Mouse (Mus musculus) heart, embryonic 15.5 days (tissue): ENCODE measurements around the gene Gm20716. TPM values are rescaled to one million over a fixed set of nuclear protein-coding genes. Genes with fewer than 3 reads are reported as not detected.
"Not testable (repeated sequence)": the region's sequence is repeated elsewhere in the genome, so short reads cannot be mapped to it uniquely, and the experiment has no call there.

Experiments
- ATAC-seq: fragments of 200-750 bp; cut with Nextera tagmentation; replicated peaks from 2 replicates; pipeline ENCODE4 v1.8.0; 2017; ENCODE audit warnings: low read depth, moderate TSS enrichment; ENCODE audit not compliant: insufficient number of reproducible peaks, insufficient read depth, low FRiP score
- H3K27ac ChIP-seq: fragments of 300-500 bp; sonication (generic); 2 replicates; pipeline ENCODE4 v1.5.1; 2015; ENCODE audit warnings: mild to moderate bottlenecking, inconsistent platforms
- H3K27me3 ChIP-seq: fragments of 300-500 bp; sonication (generic); 2 replicates; pipeline ENCODE4 v1.6.1; 2015; ENCODE audit warnings: inconsistent platforms
- H3K36me3 ChIP-seq: fragments of 300-500 bp; sonication (generic); 2 replicates; pipeline ENCODE4 v1.6.1; 2015; ENCODE audit warnings: mild to moderate bottlenecking, inconsistent platforms
- H3K4me1 ChIP-seq: fragments of 300-500 bp; sonication (generic); replicated peaks from 2 replicates; pipeline ENCODE4 v1.6.1; 2015; ENCODE audit warnings: inconsistent platforms
- H3K4me2 ChIP-seq: fragments of 300-500 bp; sonication (generic); 2 replicates; pipeline ENCODE4 v1.6.1; 2015; ENCODE audit warnings: inconsistent platforms, mild to moderate bottlenecking, moderate library complexity
- H3K4me3 ChIP-seq: fragments of 300-500 bp; sonication (generic); 2 replicates; pipeline ENCODE4 v1.5.1; 2015; ENCODE audit warnings: mild to moderate bottlenecking, inconsistent platforms
- H3K9ac ChIP-seq: fragments of 300-500 bp; sonication (generic); 2 replicates; pipeline ENCODE4 v1.6.1; 2015; ENCODE audit warnings: mild to moderate bottlenecking, inconsistent platforms
- H3K9me3 ChIP-seq: fragments of 300-500 bp; sonication (generic); replicated peaks from 2 replicates; pipeline ENCODE4 v1.6.1; 2016; ENCODE audit warnings: inconsistent platforms
- WGBS: fragments of 180-500 bp; shearing (Covaris S2); methylation state at CpG from one replicate; pipeline ENCODE4 v1.1.7; 2015; ENCODE audit warnings: mixed read lengths; 5-methylcytosine and 5-hydroxymethylcytosine counted together
- polyA plus RNA-seq: library from polyadenylated mRNA; unstranded; fragments of >200 nt; fragmentation: Nextera tagmentation; extraction: Ambion mirVana; gene quantifications from 2 replicates; pipeline ENCODE4 v1.2.1, GENCODE M21; 2015

The Gm20716 gene
- polyA plus RNA-seq, 1 experiment from 2014 or later, result 10.9 TPM

DNA sequence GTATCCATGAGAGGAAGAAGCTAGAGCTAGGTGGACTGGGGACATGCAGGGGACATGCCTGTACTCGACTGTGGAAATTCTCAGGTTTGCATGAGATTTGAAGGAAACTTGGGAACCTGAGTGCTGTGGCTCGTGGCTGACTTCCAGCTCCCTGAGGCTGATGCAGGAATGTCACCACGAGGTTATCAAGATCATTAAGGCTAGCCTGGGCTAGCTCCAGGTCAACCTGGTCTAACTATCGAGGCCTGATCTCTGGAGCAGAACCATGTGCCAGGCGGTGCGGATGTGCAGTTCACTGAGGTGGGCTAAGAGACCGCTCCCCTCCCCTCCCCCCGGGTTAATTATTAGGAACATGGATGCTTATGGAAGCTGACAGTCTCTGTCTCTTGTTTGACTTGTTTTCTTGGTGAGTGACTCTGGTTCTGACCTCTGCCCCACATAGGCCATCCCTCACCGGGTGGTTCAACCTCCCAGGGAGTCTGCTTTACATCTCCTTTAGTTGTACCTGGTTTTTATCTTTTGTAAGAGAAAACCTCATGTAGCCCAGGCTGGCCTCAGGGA is 69.7 kb downstream of the Gm20716 start:
- Histone ChIP-seq H3K4me2 (no peak overlapping the region), H3K27ac (no peak overlapping the region)
- 83% methylated on average over 9 of the region's 9 CpGs for WGBS

DNA sequence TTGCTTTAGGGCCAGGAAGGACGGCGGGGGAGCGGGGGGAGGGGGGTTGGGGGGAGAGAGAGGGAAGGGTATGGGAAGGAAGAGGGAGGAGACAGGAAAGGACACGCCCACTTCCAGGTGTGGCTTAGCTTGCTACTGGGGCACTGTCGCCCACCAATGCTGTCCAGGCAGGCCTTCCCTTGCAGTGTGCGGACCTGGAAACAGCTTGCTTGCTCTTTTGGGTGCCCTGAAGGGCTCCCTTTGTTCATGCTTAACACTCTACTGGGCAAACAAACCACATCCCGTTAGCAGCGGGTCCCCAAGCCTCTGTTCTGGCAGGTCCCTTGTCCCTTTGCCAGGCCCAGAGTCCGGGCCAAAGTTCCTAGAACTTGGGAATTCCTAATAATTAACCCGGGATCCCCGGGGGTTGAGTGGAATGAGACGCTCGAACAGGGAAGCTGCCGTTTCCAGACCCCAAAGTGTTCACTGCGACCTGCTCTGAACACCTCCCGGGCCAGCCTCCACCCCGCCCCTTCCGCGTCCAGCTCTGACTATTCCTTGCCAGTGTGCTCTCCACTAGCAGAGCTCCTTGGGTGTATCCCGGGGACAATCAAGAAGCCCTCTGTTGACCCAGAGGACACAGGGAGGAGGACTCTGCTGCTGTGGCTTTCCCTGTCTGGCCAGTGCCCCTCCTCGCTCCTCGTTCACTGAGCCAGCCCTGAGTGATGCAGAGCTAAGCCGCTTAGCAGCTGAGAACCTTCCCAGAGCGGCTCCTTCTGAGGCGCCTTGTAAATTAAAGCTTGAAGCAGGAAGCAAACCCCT is 71.1 kb downstream of the Gm20716 start:
- WGBS, result 11% methylated on average over 24 of the region's 25 CpGs
- peak overlapping the region; percentile 37; the same call in 1 of the 2 replicates for H3K27ac ChIP-seq
- no peaks in the 10 kb centered on the region for H3K9me3 ChIP-seq

More for the DNA sequence above, 69.7 kb downstream of the Gm20716 start:
- H3K4me1 ChIP-seq, result peaks cover 23% of the 10 kb centered on the region
- ATAC-seq, result no peak
- no peak overlapping the region for H3K4me3 ChIP-seq
- no peak overlapping the region for H3K9ac ChIP-seq
- no peaks in the 10 kb centered on the region for H3K27me3 ChIP-seq
- H3K36me3 ChIP-seq, result no peaks in the 10 kb centered on the region
- H3K9me3 ChIP-seq, result no peaks in the 10 kb centered on the region

DNA sequence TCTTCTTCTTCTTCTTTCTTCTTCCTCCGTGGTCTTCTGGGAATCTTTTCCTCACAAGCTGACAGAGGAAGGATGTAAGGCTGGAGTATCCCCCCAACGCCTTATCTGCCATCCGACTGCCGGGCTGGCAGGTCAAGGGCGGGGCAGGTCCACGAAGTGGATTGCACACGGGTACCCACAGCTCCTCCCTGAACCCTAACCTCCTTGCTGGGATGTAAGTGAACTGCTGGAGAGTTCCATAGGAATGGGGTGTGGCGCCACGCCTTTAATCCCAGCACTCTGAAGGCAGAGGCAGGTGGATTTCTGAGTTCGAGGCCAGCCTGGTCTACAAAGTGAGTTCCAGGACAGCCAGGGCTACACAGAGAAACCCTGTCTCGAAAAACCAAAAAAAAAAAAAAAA is 72.2 kb downstream of the Gm20716 start:
- not testable (repeated sequence) for H3K4me3 ChIP-seq, H3K9ac ChIP-seq, H3K27ac ChIP-seq, ATAC-seq, H3K27me3 ChIP-seq, H3K36me3 ChIP-seq, H3K9me3 ChIP-seq, H3K4me2 ChIP-seq
- WGBS, result 40% methylated on average over 9 of the region's 11 CpGs
- peaks cover 41% of the 10 kb centered on the region for H3K4me1 ChIP-seq

More for the DNA sequence above, 71.1 kb downstream of the Gm20716 start:
- H3K27me3 ChIP-seq, result no peaks in the 10 kb centered on the region
- ATAC-seq, result 0 out of 2 replicates have a peak, but pooled peaks have one; percentile 6
- peak overlapping the region; percentile 67 for H3K4me2 ChIP-seq
- peak overlapping the region; percentile 43 for H3K9ac ChIP-seq
- peak overlapping the region; percentile 33 for H3K4me3 ChIP-seq
- peaks cover 36% of the 10 kb centered on the region for H3K4me1 ChIP-seq
- H3K36me3 ChIP-seq, result no peaks in the 10 kb centered on the region

DNA sequence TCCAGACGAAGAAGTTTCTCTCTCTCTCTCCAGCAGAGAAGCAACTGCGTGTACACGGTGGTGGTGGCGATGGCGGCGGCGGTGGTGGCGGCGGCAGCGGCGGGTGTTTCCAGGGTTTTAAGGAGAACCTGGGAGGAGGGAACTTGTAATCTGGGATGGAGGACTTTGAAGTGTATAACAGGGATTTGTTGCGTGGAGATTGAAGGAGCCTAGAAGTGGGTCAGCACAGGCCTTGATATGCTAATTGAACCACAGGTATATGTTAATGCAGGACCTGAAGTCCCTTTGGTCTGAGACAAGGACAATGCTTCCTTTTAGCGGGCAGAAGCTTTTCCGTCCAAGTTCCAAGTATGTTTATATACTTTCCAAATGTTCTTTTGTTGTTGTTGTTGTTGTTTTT is 73.8 kb downstream of the Gm20716 start:
- no peaks in the 10 kb centered on the region for H3K9me3 ChIP-seq
- no peaks in the 10 kb centered on the region for H3K36me3 ChIP-seq

DNA sequence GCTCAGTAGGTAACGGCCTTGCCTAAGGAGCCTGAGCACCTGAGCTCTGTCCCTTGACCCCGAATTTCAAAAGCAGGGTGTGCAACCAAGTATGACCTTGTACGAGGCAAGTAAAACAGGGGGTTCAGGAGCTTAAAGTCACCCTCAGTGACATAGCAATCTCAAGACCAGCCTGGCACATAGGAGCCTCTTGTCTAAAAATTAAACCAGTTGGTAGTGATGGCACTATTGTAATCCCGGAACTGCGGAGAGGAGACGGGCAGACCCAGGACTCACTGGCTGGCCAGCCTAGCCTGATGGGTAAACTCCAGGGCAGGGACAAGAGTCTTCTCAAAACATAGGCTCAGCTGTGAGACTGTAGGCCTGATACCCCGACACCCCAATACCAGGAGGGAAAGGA is 74.5 kb downstream of the Gm20716 start:
- ATAC-seq, result no peak

More for the DNA sequence above, 73.8 kb downstream of the Gm20716 start:
- peaks cover 34% of the 10 kb centered on the region for H3K4me1 ChIP-seq
- no peak overlapping the region for H3K9ac ChIP-seq
- H3K4me3 ChIP-seq, result no peak overlapping the region
- no peak overlapping the region for H3K4me2 ChIP-seq
- 73% methylated on average over 14 of the region's 14 CpGs for WGBS
- no peaks in the 10 kb centered on the region for H3K27me3 ChIP-seq
- ATAC-seq, result no peak
- H3K27ac ChIP-seq, result no peak overlapping the region

DNA sequence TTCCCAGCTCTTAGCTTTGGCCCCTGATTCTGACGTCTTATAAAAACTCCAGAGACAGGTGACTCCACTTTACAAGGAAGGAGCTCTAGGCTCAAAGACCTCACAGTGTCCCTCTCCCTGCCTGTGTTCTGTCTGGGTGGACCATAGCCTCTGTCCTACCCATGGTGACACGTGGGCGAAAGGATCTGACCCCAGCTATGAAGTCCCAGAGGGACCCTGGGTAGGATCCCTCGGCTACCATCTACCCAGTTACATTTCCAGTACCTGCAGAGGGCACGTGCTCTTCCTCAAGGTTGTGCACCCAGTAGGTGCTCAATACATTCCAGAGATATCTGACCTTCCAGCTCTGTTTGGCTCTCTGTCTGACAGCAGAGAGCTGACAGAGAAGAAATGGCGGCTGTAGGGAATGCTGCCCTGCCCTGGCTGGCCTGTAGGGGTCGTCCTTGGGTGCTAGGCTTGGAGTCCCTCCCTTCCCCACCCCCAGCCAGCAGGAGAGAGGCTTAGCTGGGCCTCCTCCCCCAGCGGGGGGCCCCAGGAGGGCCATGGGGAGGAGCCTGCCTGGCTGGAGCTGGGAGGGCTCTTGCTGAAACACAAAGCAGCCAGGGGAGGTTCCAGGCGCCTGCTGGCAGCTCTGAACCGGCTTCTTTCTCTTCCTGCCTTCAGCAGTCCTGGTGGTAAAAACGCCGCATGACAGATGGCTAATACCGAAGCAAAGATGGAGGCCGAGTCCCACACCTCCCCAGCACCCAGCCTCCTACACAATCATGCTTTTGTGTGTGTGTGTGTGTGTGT is 75.9 kb downstream of the Gm20716 start:
- Histone ChIP-seq H3K4me1 (peaks cover 29% of the 10 kb centered on the region), H3K9me3 (no peaks in the 10 kb centered on the region), H3K36me3 (no peaks in the 10 kb centered on the region), H3K4me3 (peak overlapping the region; percentile 21), H3K4me2 (peak overlapping the region; percentile 55), H3K27me3 (no peaks in the 10 kb centered on the region), H3K27ac (peak overlapping the region; percentile 83), H3K9ac (peak overlapping the region; percentile 9; the same call in 1 of the 2 replicates)
- peak; percentile 91 for ATAC-seq
- WGBS, result 19% methylated on average over 14 of the region's 14 CpGs

More for the DNA sequence above, 74.5 kb downstream of the Gm20716 start:
- Histone ChIP-seq H3K27ac (no peak overlapping the region), H3K4me3 (no peak overlapping the region), H3K4me2 (no peak overlapping the region), H3K4me1 (peaks cover 31% of the 10 kb centered on the region), H3K9ac (no peak overlapping the region), H3K36me3 (no peaks in the 10 kb centered on the region), H3K27me3 (no peaks in the 10 kb centered on the region), H3K9me3 (no peaks in the 10 kb centered on the region)
- 93% methylated on average over 7 of the region's 7 CpGs for WGBS

DNA sequence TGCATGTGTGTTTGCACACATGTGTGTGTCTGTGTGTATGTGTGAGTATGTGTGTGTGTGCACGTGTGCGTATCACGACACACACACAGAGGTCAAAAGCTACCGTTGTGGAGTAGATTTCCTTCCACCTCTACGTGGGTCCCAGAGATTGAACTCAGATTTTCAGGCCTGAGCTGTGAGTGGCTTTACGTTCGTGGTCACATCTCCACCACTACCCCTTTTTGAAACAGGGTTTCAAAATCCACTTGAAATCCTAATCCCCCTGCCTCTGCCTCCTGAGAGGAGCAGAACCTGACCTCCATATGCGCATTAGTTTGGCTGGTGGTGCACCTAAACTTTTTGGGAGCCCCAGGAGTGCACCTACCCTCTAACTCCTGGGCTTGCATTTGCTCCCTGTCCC is 80.9 kb downstream of the Gm20716 start:
- Histone ChIP-seq H3K4me3 (no peak overlapping the region), H3K4me1 (peaks cover 33% of the 10 kb centered on the region), H3K9me3 (no peaks in the 10 kb centered on the region), H3K36me3 (no peaks in the 10 kb centered on the region), H3K9ac (no peak overlapping the region), H3K27ac (no peak overlapping the region), H3K27me3 (no peaks in the 10 kb centered on the region), H3K4me2 (no peak overlapping the region)
- no peak for ATAC-seq
- WGBS, result 88% methylated on average over 8 of the region's 8 CpGs

DNA sequence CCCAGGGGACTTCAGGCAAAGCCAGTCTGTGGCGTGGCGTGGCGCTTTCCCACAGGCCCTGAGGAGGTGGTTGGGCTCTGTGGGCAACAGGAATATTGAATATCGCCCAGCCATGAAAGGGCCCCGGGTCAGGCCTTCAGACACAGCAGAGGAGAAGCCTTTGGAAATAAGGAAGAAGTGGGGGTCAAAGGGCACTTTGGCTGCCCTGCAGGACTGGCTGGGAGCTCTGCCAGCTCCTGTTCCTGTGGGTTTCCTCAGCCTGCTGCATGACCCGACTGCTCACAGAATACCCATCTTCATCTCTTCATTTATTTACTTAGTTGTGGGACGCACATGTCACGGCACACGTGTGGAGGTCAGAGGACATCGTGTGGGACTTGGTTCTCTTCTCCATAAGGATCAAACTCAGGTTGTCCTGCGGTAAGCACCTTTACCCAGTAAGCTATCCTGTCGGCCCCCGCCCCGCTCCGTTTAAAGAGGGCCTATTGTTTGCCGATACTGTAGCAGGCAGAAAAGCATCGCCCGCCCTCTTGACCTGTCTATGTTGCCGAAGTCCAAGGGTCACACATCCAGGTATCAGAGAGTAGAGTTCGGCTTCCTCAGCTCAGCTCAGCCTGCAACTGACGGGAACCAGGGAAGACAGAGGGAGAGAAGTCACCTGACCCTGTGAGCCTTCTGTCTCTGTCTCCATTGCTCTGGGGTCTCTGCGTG is 82.3 kb downstream of the Gm20716 start:
- ATAC-seq, result no peak
- no peak overlapping the region for H3K4me2 ChIP-seq
- no peaks in the 10 kb centered on the region for H3K36me3 ChIP-seq
- H3K9ac ChIP-seq, result no peak overlapping the region
- no peak overlapping the region for H3K27ac ChIP-seq
- H3K4me1 ChIP-seq, result peaks cover 28% of the 10 kb centered on the region
- no peaks in the 10 kb centered on the region for H3K9me3 ChIP-seq
- H3K27me3 ChIP-seq, result no peaks in the 10 kb centered on the region
- 74% methylated on average over 22 of the region's 22 CpGs for WGBS
- no peak overlapping the region for H3K4me3 ChIP-seq

DNA sequence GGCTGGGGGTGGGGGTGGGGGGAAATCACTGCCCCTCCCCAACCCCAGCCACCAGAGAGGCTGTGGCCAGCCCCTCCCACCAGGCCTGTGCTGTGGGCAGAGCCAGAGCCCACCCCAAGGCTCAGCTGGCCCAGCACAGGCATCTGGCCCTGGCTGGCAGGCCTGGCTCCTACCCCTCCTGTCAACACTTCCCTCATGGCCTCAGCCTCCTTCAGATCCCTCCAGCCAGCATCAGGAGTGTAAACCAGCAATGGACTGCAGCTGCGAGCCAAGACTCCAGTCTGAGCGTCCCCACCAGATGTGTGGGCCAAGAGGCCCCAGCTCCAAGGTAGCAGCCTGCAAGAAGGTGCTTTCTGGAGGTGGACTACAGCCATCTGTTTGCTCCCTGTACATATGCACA is 84.7 kb downstream of the Gm20716 start:
- peak; percentile 87 for ATAC-seq
- Histone ChIP-seq H3K36me3 (no peaks in the 10 kb centered on the region), H3K9ac (no peak overlapping the region), H3K27me3 (no peaks in the 10 kb centered on the region), H3K27ac (peak overlapping the region; percentile 64), H3K9me3 (no peaks in the 10 kb centered on the region), H3K4me2 (no peak overlapping the region), H3K4me3 (no peak overlapping the region), H3K4me1 (peaks cover 28% of the 10 kb centered on the region)
- WGBS, result 27% methylated on average over 2 of the region's 2 CpGs

DNA sequence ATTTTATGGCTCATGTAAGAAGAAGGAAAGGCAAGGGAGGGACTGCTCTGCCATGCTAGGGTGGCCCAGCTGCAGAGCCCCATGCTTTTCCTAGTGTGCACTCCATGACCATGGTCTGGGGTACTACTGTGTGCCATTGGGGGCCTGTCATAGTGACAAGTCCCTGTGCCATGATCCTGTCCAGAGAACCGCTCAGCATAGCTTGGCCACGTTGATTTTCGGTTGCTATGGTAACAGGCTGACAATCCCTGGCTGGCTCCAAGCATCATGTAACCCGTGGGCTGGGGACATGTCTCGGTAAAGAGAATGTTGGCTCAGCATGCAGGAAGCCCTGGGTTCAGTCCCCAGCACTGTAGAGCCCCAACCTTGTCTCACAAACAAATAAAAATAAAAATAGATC is 86.4 kb downstream of the Gm20716 start:
- ATAC-seq, result no peak
- Histone ChIP-seq H3K4me3 (no peak overlapping the region), H3K9ac (no peak overlapping the region), H3K4me1 (peaks cover 25% of the 10 kb centered on the region), H3K27ac (no peak overlapping the region), H3K9me3 (no peaks in the 10 kb centered on the region), H3K27me3 (no peaks in the 10 kb centered on the region), H3K4me2 (no peak overlapping the region), H3K36me3 (no peaks in the 10 kb centered on the region)
- whole genome bisulfite sequencing, result 42% methylated on average over 5 of the region's 5 CpGs

DNA sequence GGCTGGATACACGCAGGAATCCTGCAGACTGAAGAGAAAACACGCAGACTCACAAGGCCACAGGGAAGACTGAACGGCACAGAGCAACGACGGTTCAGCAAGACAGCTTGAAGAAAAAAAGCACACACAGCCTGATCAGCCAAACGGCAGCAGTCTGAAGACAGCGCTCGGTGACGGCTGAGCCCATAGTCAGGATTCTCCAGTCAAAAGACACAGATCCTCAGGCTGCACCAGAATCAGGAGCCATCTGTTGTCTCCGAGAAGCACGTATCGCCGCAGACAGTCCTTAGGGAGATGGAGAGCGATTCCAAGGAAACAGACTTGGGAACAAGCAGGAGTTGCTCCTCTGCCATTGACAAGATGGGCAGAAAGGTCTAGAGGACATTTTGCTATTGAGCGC is 93.0 kb downstream of the Gm20716 start:
- H3K9ac ChIP-seq, result no peak overlapping the region
- no peaks in the 10 kb centered on the region for H3K4me1 ChIP-seq
- H3K27ac ChIP-seq, result no peak overlapping the region
- H3K9me3 ChIP-seq, result no peaks in the 10 kb centered on the region
- H3K27me3 ChIP-seq, result no peaks in the 10 kb centered on the region
- no peaks in the 10 kb centered on the region for H3K36me3 ChIP-seq
- WGBS, result 69% methylated on average over 15 of the region's 15 CpGs
- H3K4me2 ChIP-seq, result no peak overlapping the region
- H3K4me3 ChIP-seq, result no peak overlapping the region
- no peak for ATAC-seq
